Mouse (Mus musculus) C2C12 (cell line): ENCODE data around the gene 4930432M17Rik. TPM values are rescaled to one million over a fixed set of nuclear protein-coding genes. Genes with fewer than 3 reads are reported as not detected.

Experiments
- H3K27me3 ChIP-seq: one replicate; pipeline ENCODE4 v1.6.1; 2011; ENCODE audit not compliant: control insufficient read depth, insufficient read depth, insufficient read length
- H3K36me3 ChIP-seq: one replicate; pipeline ENCODE4 v1.6.1; 2011; ENCODE audit not compliant: control insufficient read depth, insufficient read depth
- H3K4me3 ChIP-seq: one replicate; pipeline ENCODE4 v1.5.1; 2011; ENCODE audit warnings: mild to moderate bottlenecking, control low read depth; ENCODE audit not compliant: poor library complexity, insufficient read depth, severe bottlenecking
- H3K79me2 ChIP-seq: one replicate; pipeline ENCODE4 v1.6.1; 2011; ENCODE audit not compliant: control insufficient read depth, insufficient read depth
- H3K79me3 ChIP-seq: one replicate; pipeline ENCODE4 v1.6.1; 2011; ENCODE audit warnings: low read depth, control low read depth
- H3ac ChIP-seq: one replicate; pipeline ENCODE3; 2011; ENCODE audit warnings: low read depth; ENCODE audit not compliant: control insufficient read depth, insufficient read length
- CEBPB ChIP-seq: IDR thresholded peaks from one replicate; pipeline ENCODE4 v1.6.1; 2011; ENCODE audit warnings: low read depth, mild to moderate bottlenecking, control low read depth, moderate library complexity
- CTCF ChIP-seq: IDR thresholded peaks from one replicate; pipeline ENCODE4 v1.5.1; 2011; ENCODE audit not compliant: control insufficient read depth, insufficient read depth, insufficient read length
- FOSL1 ChIP-seq: IDR thresholded peaks from one replicate; pipeline ENCODE4 v1.8.0; 2011; ENCODE audit warnings: mild to moderate bottlenecking, low read length; ENCODE audit not compliant: poor library complexity, insufficient read depth, severe bottlenecking
- MAX ChIP-seq: IDR thresholded peaks from one replicate; pipeline ENCODE4 v1.6.1; 2011; ENCODE audit warnings: mild to moderate bottlenecking, control low read depth
- MYOD1 ChIP-seq: IDR thresholded peaks from one replicate; pipeline ENCODE4 v1.6.1; 2011; ENCODE audit warnings: low read depth; ENCODE audit not compliant: control insufficient read depth, insufficient read length
- MYOG ChIP-seq: IDR thresholded peaks from one replicate; pipeline ENCODE4 v1.6.1; 2011; ENCODE audit not compliant: control insufficient read depth, insufficient read length; ENCODE audit errors: extremely low read depth
- USF1 ChIP-seq: IDR thresholded peaks from one replicate; pipeline ENCODE4 v1.6.1; 2011; ENCODE audit warnings: low read depth, mild to moderate bottlenecking, control low read depth, moderate library complexity
- polyA plus RNA-seq: library from polyadenylated mRNA; unstranded; fragments of >200 nt; fragmentation: generic; extraction: Trizol; gene quantifications from one replicate; pipeline ENCODE4 v1.2.1, GENCODE M21; 2012; ENCODE audit warnings: missing spikeins

4930432M17Rik gene
- polyA plus RNA-seq, 1 experiment = not detected

GRCm38 (mm10) chr3:121652186-121652585, 18.4 kb upstream of the 4930432M17Rik start:
- no peaks in the 10 kb centered on the region for H3K79me3 ChIP-seq

GRCm38 (mm10) chr3:121656922-121657321, 13.6 kb upstream of the 4930432M17Rik start:
- Histone ChIP-seq H3K79me3 (no peaks in the 10 kb centered on the region), H3K79me2 (no peaks in the 10 kb centered on the region), H3K36me3 (no peaks in the 10 kb centered on the region), H3K27me3 (no peaks in the 10 kb centered on the region), H3K4me3 (no peak overlapping the region), H3ac (no peak overlapping the region)
- TF ChIP-seq CTCF (no peak), USF1 (no peak), MAX (no peak), CEBPB (no peak), MYOD1 (no peak), MYOG (no peak), FOSL1 (no peak)

More at GRCm38 (mm10) chr3:121652186-121652585, 18.4 kb upstream of the 4930432M17Rik start:
- TF ChIP-seq CEBPB (no peak), MYOG (no peak), MYOD1 (no peak), FOSL1 (no peak), CTCF (no peak), MAX (no peak), USF1 (no peak)
- Histone ChIP-seq H3ac (no peak overlapping the region), H3K79me2 (no peaks in the 10 kb centered on the region), H3K4me3 (no peak overlapping the region), H3K27me3 (no peaks in the 10 kb centered on the region), H3K36me3 (no peaks in the 10 kb centered on the region)

GRCm38 (mm10) chr3:121662705-121663469, 7.7 kb upstream of the 4930432M17Rik start:
- no peaks in the 10 kb centered on the region for H3K36me3 ChIP-seq
- no peak overlapping the region for H3ac ChIP-seq
- H3K79me3 ChIP-seq = no peaks in the 10 kb centered on the region
- TF ChIP-seq USF1 (no peak), CTCF (no peak), FOSL1 (no peak), MAX (no peak)
- H3K27me3 ChIP-seq = no peaks in the 10 kb centered on the region
- H3K79me2 ChIP-seq = no peaks in the 10 kb centered on the region
- no peak overlapping the region for H3K4me3 ChIP-seq

GRCm38 (mm10) chr3:121663470-121663847, 7.1 kb upstream of the 4930432M17Rik start:
- Histone ChIP-seq H3K27me3 (no peaks in the 10 kb centered on the region), H3ac (no peak overlapping the region), H3K4me3 (no peak overlapping the region), H3K79me3 (no peaks in the 10 kb centered on the region), H3K36me3 (no peaks in the 10 kb centered on the region), H3K79me2 (no peaks in the 10 kb centered on the region)
- TF ChIP-seq CTCF (no peak), MYOG (no peak), MYOD1 (no peak), MAX (no peak), USF1 (no peak), FOSL1 (no peak), CEBPB (no peak)

GRCm38 (mm10) chr3:121672135-121672790, 1.7 kb downstream of the 4930432M17Rik start:
- no peaks in the 10 kb centered on the region for H3K27me3 ChIP-seq
- TF ChIP-seq MYOG (no peak), MYOD1 (no peak), MAX (no peak), CTCF (no peak), FOSL1 (no peak), CEBPB (no peak), USF1 (no peak)

GRCm38 (mm10) chr3:121678935-121679334, 8.4 kb downstream of the 4930432M17Rik start:
- no peak overlapping the region for H3K4me3 ChIP-seq
- TF ChIP-seq FOSL1 (no peak), CTCF (no peak), CEBPB (no peak), MYOD1 (no peak), MYOG (no peak), MAX (no peak), USF1 (no peak)
- no peaks in the 10 kb centered on the region for H3K79me2 ChIP-seq
- no peak overlapping the region for H3ac ChIP-seq
- H3K36me3 ChIP-seq = no peaks in the 10 kb centered on the region
- H3K27me3 ChIP-seq = no peaks in the 10 kb centered on the region
- H3K79me3 ChIP-seq = no peaks in the 10 kb centered on the region

More at GRCm38 (mm10) chr3:121672135-121672790, 1.7 kb downstream of the 4930432M17Rik start:
- no peaks in the 10 kb centered on the region for H3K79me2 ChIP-seq
- H3K36me3 ChIP-seq = no peaks in the 10 kb centered on the region
- H3K79me3 ChIP-seq = no peaks in the 10 kb centered on the region
- H3ac ChIP-seq = no peak overlapping the region
- H3K4me3 ChIP-seq = no peak overlapping the region
